Mouse (Mus musculus) spleen, adult 2 months (tissue): ENCODE data around the gene Anks1.

ENCODE experiments used
- CTCF ChIP-seq: fragments of 200-500 bp; IDR thresholded peaks from 2 replicates; pipeline ENCODE4 v1.5.1; 2011; ENCODE audit warnings: mild to moderate bottlenecking, inconsistent platforms; ENCODE audit not compliant: insufficient read depth, insufficient read length, insufficient replicate concordance; ENCODE audit errors: extremely low read depth
- POLR2A ChIP-seq: fragments of 200-500 bp; IDR thresholded peaks from 2 replicates; pipeline ENCODE4 v1.6.1; 2011; ENCODE audit warnings: low read depth, low read length, inconsistent platforms

GRCm38 (mm10) chr17:28022854-28023655 lies 113.9 kb downstream of the Anks1 start:
- no peak for TF ChIP-seq POLR2A
- no peak for TF ChIP-seq CTCF
